Mouse (Mus musculus) kidney, adult 18-20 months (tissue): ENCODE measurements at regions not wholly inside any gene's neighbourhood (a gene's known extent, or its start where the extent isn't known, plus 50 kb on each side); places are given as distances from the start of the nearest gene placed in this dataset.

Experiments
- DNase-seq: peaks from one replicate; pipeline ENCODE4 v3.0.0; 2021

DNA sequence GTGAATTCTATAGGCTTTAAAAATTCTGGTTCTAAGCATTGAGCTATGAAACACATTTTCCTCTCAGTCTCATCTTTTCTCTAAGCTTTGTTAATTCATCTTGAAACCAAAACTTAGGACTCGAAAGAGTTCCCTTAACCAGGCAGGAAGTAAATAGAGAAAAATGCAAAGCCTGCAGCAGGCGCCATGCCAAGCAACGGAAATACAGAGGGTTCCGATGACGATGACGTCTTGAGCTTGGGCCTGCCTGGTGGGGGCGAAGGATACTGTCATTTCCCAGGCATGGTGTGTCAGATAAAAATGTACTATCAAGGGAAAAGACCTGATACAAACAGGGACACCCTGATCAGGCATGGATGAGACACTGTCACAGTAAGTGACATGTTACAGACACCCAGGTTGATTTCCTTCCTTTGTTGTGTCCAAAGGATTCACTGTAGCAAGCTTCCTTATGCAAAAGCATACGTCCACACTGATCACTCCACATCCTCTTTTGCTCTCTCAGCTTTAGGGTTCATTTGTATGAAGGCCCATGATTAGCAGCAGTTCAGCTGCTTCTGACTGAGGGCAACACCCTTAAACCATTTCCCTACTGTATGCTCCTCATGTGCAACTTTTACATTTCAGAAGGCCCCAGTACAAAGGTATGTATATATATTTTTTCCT lies 135.0 kb downstream of the Cemip2 start:
- peak; percentile 41 for DNase-seq

DNA sequence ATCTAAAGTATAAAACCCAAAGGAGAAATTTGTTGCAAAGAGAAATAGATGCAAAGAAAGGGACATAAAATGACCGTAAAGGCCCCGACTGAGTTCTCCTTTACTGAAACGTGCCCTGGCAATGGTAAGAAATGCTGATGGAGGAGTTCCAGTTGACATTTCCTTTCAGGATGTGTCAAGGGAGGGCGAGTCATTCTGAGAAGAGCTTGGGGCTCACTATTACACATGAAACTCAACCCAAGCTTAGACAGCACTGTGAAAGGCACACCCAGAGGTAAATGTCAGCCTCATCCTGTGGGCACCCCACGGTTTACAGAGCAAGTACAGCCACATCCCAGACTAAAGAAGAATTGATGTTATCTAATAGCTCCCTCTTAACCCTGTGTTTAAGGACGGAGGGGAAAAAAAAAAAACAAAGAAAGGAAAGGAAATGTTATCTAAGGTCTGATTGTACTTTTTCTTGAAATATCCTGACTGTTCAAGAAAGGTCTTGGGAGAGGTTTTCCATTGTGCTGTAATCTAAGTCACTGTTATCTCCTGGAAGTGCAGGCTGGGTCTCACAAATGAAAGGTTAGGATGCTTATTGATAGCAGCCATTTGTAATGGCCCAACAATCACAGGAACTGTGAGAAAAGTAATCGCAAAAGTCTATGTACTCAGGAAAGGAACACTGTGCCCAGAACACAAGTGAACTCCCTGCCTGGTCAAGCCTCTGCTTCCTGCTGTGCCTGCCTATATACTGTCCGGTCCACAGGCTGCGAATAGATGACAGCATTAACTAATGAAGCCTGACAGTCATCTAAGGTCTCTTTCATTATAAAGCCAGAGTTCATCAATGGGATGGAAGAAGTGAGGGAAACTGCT lies 135.8 kb downstream of the Cemip2 start:
- DNase-seq: no peak

DNA sequence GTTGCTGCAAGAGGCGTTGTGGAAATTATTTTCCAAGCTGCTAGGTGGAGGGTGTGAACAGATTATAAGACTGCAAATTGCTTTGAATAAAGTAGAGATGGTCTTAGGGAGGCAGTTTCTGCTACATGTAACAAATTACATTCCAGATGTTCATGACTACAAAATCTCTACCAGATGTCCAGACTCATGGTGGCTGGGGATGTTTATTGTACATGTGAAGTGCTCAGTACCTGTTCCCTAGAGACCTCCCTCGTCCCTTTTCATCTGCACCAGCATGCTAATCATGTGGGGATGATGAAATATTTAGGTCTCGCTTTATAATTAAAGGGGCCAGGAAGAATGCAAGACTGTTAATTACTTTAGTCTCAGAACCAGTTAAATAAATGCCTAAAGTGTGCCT lies 136.5 kb downstream of the Cemip2 start:
- DNase-seq: no peak

DNA sequence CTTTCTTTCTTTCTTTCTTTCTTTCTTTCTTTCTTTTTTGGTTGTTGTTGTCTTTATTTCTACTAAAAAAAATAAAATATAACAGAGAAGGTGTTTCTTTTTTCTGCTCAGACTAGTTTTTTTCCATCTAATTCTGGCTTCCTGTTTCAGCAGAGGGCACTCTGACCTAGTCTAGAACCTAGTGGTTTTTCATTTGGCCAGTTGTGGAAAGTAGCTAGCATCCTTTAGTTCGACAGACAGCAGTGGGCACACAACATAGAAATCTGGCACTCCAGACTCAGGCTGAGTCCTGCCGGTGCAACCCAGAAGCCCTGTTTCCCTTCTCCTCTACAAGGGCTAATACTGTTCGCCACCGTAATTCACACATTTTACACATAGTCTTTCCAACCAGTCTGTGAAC lies 140.0 kb downstream of the Cemip2 start:
- DNase-seq: no peak

DNA sequence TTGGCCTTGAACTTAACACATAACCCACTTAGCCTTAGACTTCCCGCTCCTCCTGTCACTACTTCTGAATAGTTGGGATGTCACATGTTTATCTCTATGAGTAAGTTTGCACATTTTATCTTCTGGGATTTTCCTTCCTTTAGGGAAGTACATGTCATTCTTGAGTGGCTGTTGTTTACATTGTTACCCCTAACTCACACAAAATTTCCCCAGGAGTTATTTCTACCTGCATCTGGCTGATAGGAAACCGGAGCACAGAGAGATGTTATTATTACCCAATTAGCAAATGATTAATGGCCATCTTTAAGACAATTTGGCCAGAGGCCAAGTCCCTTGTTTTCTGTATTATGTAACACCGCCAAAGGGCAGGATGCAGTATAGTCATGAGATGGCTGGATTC lies 140.9 kb downstream of the Cemip2 start:
- DNase-seq: no peak

DNA sequence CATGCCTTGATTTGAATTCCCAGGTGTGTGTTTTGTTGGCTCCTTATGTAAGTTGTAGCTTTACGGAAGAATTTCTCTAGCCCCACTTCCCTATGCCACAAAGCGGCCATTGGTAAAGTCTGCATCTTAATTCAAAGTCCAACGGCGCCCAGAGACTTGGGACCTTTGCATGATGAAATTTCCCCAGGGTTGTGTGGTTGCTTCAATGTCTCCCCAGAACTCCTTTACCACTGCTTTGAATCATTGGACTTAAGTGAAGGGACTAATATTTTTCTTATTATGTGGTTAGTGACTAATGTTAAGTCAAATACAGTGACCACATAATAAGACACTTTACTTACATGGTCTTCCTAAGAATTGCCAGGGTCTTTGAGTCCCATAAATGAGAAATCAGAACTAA lies 162.0 kb downstream of the Cemip2 start:
- DNase-seq: no peak

- DNase-seq: no peak
Measured at GRCm38 (mm10) chr19:21941720-21942119, 163.6 kb downstream of the Cemip2 start.

DNA sequence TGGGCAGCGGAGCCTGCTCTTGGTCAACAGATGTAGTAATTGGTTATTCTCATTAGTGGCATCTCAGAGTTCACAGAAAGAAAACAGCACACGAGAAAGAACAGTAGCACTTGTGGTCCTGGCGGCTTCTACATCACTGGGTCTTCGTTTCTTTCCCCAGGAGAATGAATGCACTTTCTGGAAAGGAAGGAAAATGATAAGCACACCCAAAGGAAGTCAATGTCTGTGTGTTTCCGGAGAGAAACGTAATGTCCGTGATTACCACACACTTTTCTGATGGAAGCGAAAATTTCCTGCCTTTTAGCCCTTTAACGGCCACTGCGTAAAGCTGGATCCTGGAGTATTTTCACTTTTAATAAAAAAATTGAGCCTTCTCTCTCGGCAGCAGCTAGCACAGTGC lies 164.1 kb downstream of the Cemip2 start:
- DNase-seq: peak; percentile 15

GRCm38 (mm10) chr19:21943407-21943806 lies 165.3 kb downstream of the Cemip2 start:
- peak; percentile 29 for DNase-seq

- no peak for DNase-seq
Measured at GRCm38 (mm10) chr19:21946262-21946922, 168.2 kb downstream of the Cemip2 start.

DNA sequence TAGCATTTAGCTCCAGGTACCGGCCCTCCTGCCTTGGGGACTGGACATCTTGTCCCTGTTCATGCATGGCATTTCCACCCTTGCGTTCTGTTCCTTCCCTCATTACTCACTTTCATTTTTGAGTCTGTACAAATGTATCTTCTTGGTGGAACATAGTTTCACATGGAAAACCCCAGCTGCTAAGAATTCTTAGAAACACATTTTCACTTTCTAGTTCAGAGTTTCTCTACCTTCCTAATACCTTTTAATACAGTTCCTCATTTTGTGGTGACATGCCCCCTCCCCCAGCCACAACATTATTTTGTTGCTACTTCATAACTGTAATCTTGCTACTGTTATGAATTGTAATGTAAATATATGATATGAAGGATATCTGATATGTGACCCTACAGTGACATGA lies 169.9 kb downstream of the Cemip2 start:
- DNase-seq: no peak

DNA sequence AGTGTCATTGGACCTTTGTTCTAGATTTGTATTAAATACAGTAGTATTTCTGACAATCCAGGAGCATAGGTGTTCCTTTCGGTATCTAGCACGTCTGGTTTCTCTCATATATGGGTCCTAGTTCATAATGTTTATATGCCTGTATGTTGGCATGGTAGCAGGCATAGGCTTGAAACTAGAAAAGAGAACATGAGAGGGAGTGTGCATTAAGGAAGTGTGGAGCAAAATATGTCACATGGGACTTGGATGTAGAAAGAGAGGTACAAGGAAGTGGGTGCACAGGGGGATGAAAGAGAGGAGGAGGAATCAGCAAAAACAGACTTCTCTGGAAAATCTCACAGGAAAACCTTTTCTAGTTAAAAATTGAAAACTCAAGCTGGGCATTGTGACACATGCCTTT lies 176.2 kb upstream of the Trpm3 start:
- no peak for DNase-seq

DNA sequence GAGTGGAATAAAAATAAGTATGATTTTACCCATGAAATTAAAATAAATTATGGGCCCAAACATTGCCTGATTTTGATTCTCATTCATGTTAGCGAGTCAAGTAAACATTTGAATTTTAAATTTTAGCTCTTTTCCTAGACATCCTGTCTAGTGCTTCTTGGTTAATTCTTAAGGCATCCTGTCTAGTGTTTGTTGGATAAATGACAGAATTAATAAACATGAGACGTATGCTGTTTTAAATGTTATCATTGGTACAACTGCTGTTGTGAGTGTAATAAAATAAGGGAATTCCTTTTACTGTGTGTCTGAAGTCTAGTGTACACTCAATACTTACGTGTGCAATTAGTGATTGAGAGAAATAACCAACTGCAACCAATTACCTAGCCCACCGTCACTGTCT lies 149.0 kb upstream of the Trpm3 start:
- DNase-seq: no peak

- DNase-seq: no peak
Measured at GRCm38 (mm10) chr19:21990970-21991369, 147.9 kb upstream of the Trpm3 start.

DNA sequence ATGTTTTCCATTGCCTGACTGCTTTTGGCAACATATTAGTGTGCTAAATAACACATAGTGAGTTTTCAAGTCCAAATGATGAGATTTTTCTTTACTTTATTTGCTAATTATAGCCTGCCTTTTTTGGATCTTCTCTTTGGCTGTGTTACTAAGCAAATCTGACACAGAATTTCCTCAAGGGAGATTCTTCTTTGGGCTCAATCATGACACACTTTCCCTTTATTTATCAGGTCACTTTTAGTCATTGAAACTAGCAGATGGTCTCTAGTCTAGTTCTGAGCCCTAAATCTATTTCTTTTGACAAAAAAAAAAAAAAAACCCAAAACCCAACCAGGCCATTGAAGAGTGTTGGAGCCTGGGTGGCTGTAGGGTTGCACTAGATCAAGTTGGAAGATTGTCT lies 147.4 kb upstream of the Trpm3 start:
- DNase-seq: no peak

DNA sequence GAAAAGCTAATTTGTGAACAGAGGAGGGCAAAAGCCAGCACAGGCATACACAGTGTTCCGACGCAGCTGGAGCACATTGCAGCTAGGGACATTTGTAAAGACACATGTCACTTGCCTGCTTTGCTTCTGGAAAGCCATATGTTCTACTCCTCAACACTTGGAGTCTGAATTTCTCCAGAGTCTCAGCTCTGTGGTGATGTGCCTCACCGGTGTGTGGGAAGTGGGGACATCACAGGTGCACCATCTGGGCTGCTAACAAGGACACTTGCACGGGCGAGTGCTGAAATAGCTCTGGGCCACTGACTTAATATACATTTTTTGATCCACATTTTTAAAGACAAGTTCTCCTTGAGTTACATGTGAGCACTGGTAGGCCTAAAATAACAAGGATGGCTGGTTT lies 139.2 kb upstream of the Trpm3 start:
- DNase-seq: no peak

GRCm38 (mm10) chr19:22008053-22008935 lies 130.6 kb upstream of the Trpm3 start:
- DNase-seq: no peak

- DNase-seq: no peak
Measured at GRCm38 (mm10) chr19:22010239-22010638, 128.6 kb upstream of the Trpm3 start.

DNA sequence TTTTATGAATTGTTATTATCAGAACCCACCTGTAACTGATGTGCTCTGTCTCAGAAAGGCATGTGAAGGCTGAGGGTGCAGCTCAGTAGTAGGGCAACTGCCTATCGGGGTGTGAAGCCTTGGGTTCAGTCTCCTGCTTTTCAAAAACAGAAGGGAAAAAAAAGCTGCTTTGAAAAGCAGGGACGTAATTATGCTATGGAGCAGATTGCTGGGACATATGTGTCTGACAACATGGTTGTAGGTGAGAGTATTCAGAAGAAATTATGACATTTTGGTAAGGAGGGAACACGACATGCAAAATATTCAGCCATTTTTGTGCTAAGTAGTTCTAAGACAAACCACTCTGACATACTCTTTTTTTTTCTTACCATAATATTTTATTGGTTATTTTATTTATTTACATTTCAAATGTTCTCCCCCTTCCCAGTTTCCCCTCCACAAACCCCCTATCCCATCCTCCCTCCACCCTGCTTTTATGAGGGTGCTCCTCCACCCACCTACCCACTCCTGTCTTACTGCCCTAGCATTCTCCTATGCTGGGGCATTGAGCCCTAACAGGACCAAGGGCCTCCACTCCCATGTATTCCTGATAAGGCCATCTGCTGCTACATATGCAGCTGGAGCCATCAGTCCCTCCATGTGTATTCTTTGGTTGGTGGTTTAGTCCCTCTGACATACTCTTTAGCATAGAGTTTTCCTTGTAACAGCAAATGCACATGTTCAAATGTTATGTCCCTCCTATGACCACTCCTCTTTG lies 122.8 kb upstream of the Trpm3 start:
- DNase-seq: no peak

GRCm38 (mm10) chr19:22017425-22017824 lies 121.4 kb upstream of the Trpm3 start:
- DNase-seq: no peak

GRCm38 (mm10) chr19:22027577-22027976 lies 111.3 kb upstream of the Trpm3 start:
- no peak for DNase-seq

DNA sequence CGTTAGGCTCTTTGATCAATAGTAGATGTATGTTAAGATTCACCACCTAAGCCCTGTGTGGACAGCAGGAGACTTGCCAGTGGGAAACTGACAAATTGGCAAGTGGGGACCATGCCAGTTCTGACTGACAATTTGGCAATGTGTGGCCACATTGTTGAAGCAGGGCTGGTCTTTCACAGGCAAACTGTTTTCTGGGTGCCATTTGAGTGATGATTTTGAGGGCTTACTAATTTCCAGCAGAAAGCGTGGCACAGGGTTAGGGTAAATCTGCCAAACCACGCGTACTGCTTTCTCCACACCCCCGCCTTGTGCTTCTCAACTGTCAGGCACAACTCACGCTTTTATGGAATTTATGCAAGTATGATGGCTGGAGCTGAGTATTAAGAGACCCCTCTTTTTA lies 91.2 kb upstream of the Trpm3 start:
- DNase-seq: no peak
